ENCODE assay signal across 8 mouse cellular contexts in the genomic region with DNA sequence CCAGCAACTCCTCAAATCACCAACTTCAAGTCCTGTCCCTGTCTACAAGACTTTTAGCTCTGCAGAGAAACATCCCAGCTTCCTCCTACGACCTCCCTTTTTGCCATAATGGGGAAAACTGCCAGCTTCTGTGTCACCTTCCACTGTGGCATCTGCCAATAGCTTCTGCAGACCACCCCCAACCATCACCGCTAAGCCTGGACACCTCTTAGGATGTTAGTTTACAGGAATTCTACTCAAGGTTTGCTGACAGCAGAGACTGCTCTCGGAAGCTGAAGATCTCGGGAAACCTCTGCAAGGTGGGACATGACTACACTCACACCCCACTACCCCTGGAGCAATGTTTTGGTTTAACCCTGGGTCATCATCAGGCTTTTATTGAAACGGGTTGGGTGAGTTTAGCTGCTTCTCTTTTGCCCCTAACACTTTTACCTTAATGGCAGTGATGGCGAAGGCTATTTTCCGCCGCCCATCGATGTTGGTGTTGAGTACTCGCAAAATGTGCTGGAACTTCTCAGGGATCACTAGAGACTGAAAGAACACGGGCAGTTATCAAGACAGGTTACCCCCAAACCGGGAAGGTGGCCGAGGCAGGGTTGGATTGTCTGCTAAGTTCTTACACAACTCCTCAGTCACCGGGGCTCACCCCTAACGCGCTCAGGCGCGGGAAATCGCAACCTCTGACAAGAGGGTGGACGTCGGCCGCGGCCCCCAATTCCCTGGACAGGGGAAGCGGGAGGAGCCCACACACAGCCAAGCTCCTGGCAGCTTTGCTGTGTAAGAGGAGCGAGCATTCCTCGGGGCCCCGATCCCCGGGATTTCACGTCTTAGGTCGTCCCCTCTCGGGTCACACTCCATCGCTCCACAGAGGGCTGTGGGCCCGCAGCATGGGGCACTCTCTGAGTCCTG. TPM values are rescaled to one million over a fixed set of nuclear protein-coding genes. Genes with fewer than 3 reads are reported as not detected.
DNase-seq lines count a peak whose midpoint lies in the region; ATAC-seq and TF ChIP-seq lines count a peak whose summit lies in the region.

No protein-coding gene starts in this region.

- peak; percentile 23 for ATAC-seq in lung, embryonic 15.5 days (ENCODE audit: borderline replicate concordance, extremely low read depth, low FRiP score, low TSS enrichment)
- peak; percentile 12; the same call in 1 of the 2 replicates for ATAC-seq in heart, embryonic 14.5 days (ENCODE audit: insufficient number of reproducible peaks, insufficient read depth, low FRiP score, low read depth)
- peak; percentile 3; the same call in 1 of the 2 replicates for ATAC-seq in stomach, embryonic 15.5 days (ENCODE audit: insufficient read depth, low FRiP score, low read depth)

- no peaks in the 10 kb centered on the region for H3K9me3 ChIP-seq in lung, embryonic 15.5 days
- H3K9me3 ChIP-seq in heart, embryonic 14.5 days (ENCODE audit: control insufficient read depth, low read length) = no peaks in the 10 kb centered on the region
- H3K9me3 ChIP-seq in stomach, embryonic 15.5 days = no peaks in the 10 kb centered on the region

- H3K27me3 ChIP-seq in lung, embryonic 15.5 days = no peaks in the 10 kb centered on the region
- H3K27me3 ChIP-seq in heart, embryonic 14.5 days (ENCODE audit: control insufficient read depth, insufficient read depth, low read length) = no peaks in the 10 kb centered on the region
- H3K27me3 ChIP-seq in liver, adult 2 months (ENCODE audit: control insufficient read depth, insufficient read depth, low read length) = no peaks in the 10 kb centered on the region
- H3K27me3 ChIP-seq in stomach, embryonic 15.5 days (replicated peaks) = no peaks in the 10 kb centered on the region

- WGBS in lung, embryonic 15.5 days = under 1% methylated on average over 33 of the region's 33 CpGs
- WGBS in heart, embryonic 14.5 days = under 1% methylated on average over 33 of the region's 33 CpGs
- under 1% methylated on average over 33 of the region's 33 CpGs for WGBS in liver, adult 2 months
- under 1% methylated on average over 33 of the region's 33 CpGs for WGBS in stomach, embryonic 15.5 days

- peaks cover 5% of the 10 kb centered on the region; the same call in 1 of the 2 replicates for H3K79me2 ChIP-seq in liver, adult 2 months (ENCODE audit: control insufficient read depth, insufficient read depth, low read length)

- H3K4me1 ChIP-seq in lung, embryonic 15.5 days = peaks cover 55% of the 10 kb centered on the region
- peaks cover 19 to 50% of the 10 kb centered on the region in 2 experiments for H3K4me1 ChIP-seq in heart, embryonic 14.5 days (ENCODE audit: control insufficient read depth in 2 of 2, insufficient read depth in 2 of 2, low read length in 2 of 2)
- H3K4me1 ChIP-seq in liver, adult 2 months (ENCODE audit: control insufficient read depth, insufficient read depth, low read length) = peaks cover 9% of the 10 kb centered on the region
- H3K4me1 ChIP-seq in stomach, embryonic 15.5 days = peaks cover 48% of the 10 kb centered on the region

- TF ChIP-seq CTCF in liver, adult 2 months (IDR thresholded peaks at IDR 0.05; ENCODE audit: low read depth, low read length) = no peak

- H3K9ac ChIP-seq in lung, embryonic 15.5 days = peak overlapping the region; percentile 94
- peak overlapping the region; percentile 99 for H3K9ac ChIP-seq in heart, embryonic 14.5 days (ENCODE audit: low read length)
- H3K9ac ChIP-seq in liver, adult 2 months (ENCODE audit: low read depth, low read length) = peak overlapping the region; percentile 95
- H3K9ac ChIP-seq in stomach, embryonic 15.5 days = peak overlapping the region; percentile 100

- peaks cover 44% of the 10 kb centered on the region for H3K36me3 ChIP-seq in lung, embryonic 15.5 days
- peaks cover 58% of the 10 kb centered on the region for H3K36me3 ChIP-seq in heart, embryonic 14.5 days (ENCODE audit: control insufficient read depth, insufficient read depth, low read length)
- peaks cover 21% of the 10 kb centered on the region for H3K36me3 ChIP-seq in liver, adult 2 months (ENCODE audit: control insufficient read depth, insufficient read depth, low read length)
- H3K36me3 ChIP-seq in stomach, embryonic 15.5 days = peaks cover 19% of the 10 kb centered on the region

- peak; percentile 50 for DNase-seq in adrenal gland, postnatal 25 days
- no peak for DNase-seq in adrenal gland, adult 2 months
- DNase-seq in lung, postnatal 25 days (ENCODE audit: low spot score) = no peak
- no peak for DNase-seq in liver, adult 2 months (ENCODE audit: extremely low read depth, low read depth, low spot score)
- no peak for DNase-seq in left cerebral cortex, adult 8-10 months (ENCODE audit: low spot score in 2 of 2)

- H3K4me2 ChIP-seq in lung, embryonic 15.5 days = peak overlapping the region; percentile 76
- H3K4me2 ChIP-seq in heart, embryonic 14.5 days (ENCODE audit: low read length) = peak overlapping the region; percentile 80
- peak overlapping the region; percentile 75 for H3K4me2 ChIP-seq in stomach, embryonic 15.5 days

- peak overlapping the region; percentile 75 for H3K4me3 ChIP-seq in lung, embryonic 15.5 days
- peak overlapping the region; percentile 61 to 90 for H3K4me3 ChIP-seq in heart, embryonic 14.5 days (ENCODE audit: control insufficient read depth in 1 of 2, insufficient read depth in 1 of 2, low read depth in 1 of 2, low read length in 2 of 2)
- peak overlapping the region; percentile 92 for H3K4me3 ChIP-seq in liver, adult 2 months (ENCODE audit: insufficient read depth, low read depth, low read length)
- peak overlapping the region; percentile 94 for H3K4me3 ChIP-seq in stomach, embryonic 15.5 days (replicated peaks)

- TF ChIP-seq POLR2A in liver, adult 2 months (IDR thresholded peaks at IDR 0.05; ENCODE audit: extremely low read depth, insufficient read depth, low read length) = no peak

- peak overlapping the region; percentile 88 for H3K27ac ChIP-seq in lung, embryonic 15.5 days
- peak overlapping the region; percentile 81 to 89 for H3K27ac ChIP-seq in heart, embryonic 14.5 days (replicated peaks in 1 of 2; ENCODE audit: control insufficient read depth in 1 of 2, insufficient read depth in 1 of 2, low read depth in 2 of 2, low read length in 2 of 2)
- H3K27ac ChIP-seq in liver, adult 2 months (replicated peaks; ENCODE audit: insufficient read depth, low read depth, low read length) = peak overlapping the region; percentile 86
- H3K27ac ChIP-seq in stomach, embryonic 15.5 days = peak overlapping the region; percentile 93

RNA-seq across cellular contexts. Expression of a gene that starts 0.7 kb away (rescaled TPM):
- 57.4 and 70.0 TPM in 2 replicates for total RNA-seq in adrenal gland, postnatal 25 days (2021)
- 10 to 100 TPM; 52.8 to 55.1 TPM for total RNA-seq in adrenal gland, adult 2 months (2021)
- 88.4 and 107 TPM in 2 replicates for polyA plus RNA-seq in adrenal gland, adult 2 months (2012; rRNA removed)
- 49.3 and 55.4 TPM in 2 replicates for polyA plus RNA-seq in lung, embryonic 15.5 days (2015; fragmentation: Nextera tagmentation; extraction: Ambion mirVana)
- 27.6 and 30.6 TPM in 2 replicates for polyA plus RNA-seq in heart, embryonic 14.5 days (2014; fragmentation: Nextera tagmentation; extraction: Ambion mirVana)
- 10.5 and 10.9 TPM in 2 replicates for total RNA-seq in liver, adult 2 months (2014; rRNA removed)
- 31.1 and 40.6 TPM in 2 replicates for polyA plus RNA-seq in liver, adult 2 months (2012; rRNA removed)
- 42.4 and 49.2 TPM in 2 replicates for polyA plus RNA-seq in stomach, embryonic 15.5 days (2015; fragmentation: Nextera tagmentation; extraction: Ambion mirVana)
- 10 to 100 TPM; 70.6 to 79.6 (median 72.8) TPM for total RNA-seq in left cerebral cortex, adult 8-10 months (2022)

RNA-seq across cellular contexts. Expression of a gene that starts 0.9 kb away (rescaled TPM):
- 630 and 736 TPM in 2 replicates for total RNA-seq in adrenal gland, postnatal 25 days (2021)
- 100 to 1,000 TPM; 541 to 790 TPM for total RNA-seq in adrenal gland, adult 2 months (2021)
- 153 and 176 TPM in 2 replicates for polyA plus RNA-seq in adrenal gland, adult 2 months (2012; rRNA removed)
- 1,650 and 1,822 TPM in 2 replicates for polyA plus RNA-seq in lung, embryonic 15.5 days (2015; fragmentation: Nextera tagmentation; extraction: Ambion mirVana)
- 1,085 and 1,186 TPM in 2 replicates for polyA plus RNA-seq in heart, embryonic 14.5 days (2014; fragmentation: Nextera tagmentation; extraction: Ambion mirVana)
- total RNA-seq in liver, adult 2 months (2014; rRNA removed) = 1,559 and 1,933 TPM in 2 replicates
- 224 and 252 TPM in 2 replicates for polyA plus RNA-seq in liver, adult 2 months (2012; rRNA removed)
- 1,803 TPM in 2 replicates for polyA plus RNA-seq in stomach, embryonic 15.5 days (2015; fragmentation: Nextera tagmentation; extraction: Ambion mirVana)
- total RNA-seq in left cerebral cortex, adult 8-10 months (2022) = 100 to 1,000 TPM; 328 to 351 (median 339) TPM

RNA-seq across cellular contexts. Expression of a gene that starts 3.6 kb away (rescaled TPM):
- 8.5 and 8.9 TPM in 2 replicates for total RNA-seq in adrenal gland, postnatal 25 days (2021)
- 1 to 10 TPM; 4.0 to 6.5 TPM for total RNA-seq in adrenal gland, adult 2 months (2021)
- 21.2 and 21.3 TPM in 2 replicates for polyA plus RNA-seq in adrenal gland, adult 2 months (2012; rRNA removed)
- polyA plus RNA-seq in lung, embryonic 15.5 days (2015; fragmentation: Nextera tagmentation; extraction: Ambion mirVana) = 3.8 and 4.3 TPM in 2 replicates
- polyA plus RNA-seq in heart, embryonic 14.5 days (2014; fragmentation: Nextera tagmentation; extraction: Ambion mirVana) = 3.8 and 4.6 TPM in 2 replicates
- total RNA-seq in liver, adult 2 months (2014; rRNA removed) = 0.54 and 0.55 TPM in 2 replicates
- polyA plus RNA-seq in liver, adult 2 months (2012; rRNA removed) = 0.68 and 0.97 TPM in 2 replicates
- polyA plus RNA-seq in stomach, embryonic 15.5 days (2015; fragmentation: Nextera tagmentation; extraction: Ambion mirVana) = 7.5 and 8.2 TPM in 2 replicates
- total RNA-seq in left cerebral cortex, adult 8-10 months (2022) = 1 to 10 TPM; 5.8 to 6.9 (median 6.2) TPM

RNA-seq across cellular contexts. Expression of a gene that starts 14.4 kb away (rescaled TPM):
- total RNA-seq in adrenal gland, postnatal 25 days (2021) = 38.7 and 40.4 TPM in 2 replicates
- total RNA-seq in adrenal gland, adult 2 months (2021) = 10 to 100 TPM; 35.4 to 38.4 TPM
- polyA plus RNA-seq in adrenal gland, adult 2 months (2012; rRNA removed) = 18.9 and 25.6 TPM in 2 replicates
- 33.1 and 34.2 TPM in 2 replicates for polyA plus RNA-seq in lung, embryonic 15.5 days (2015; fragmentation: Nextera tagmentation; extraction: Ambion mirVana)
- polyA plus RNA-seq in heart, embryonic 14.5 days (2014; fragmentation: Nextera tagmentation; extraction: Ambion mirVana) = 14.7 and 15.5 TPM in 2 replicates
- total RNA-seq in liver, adult 2 months (2014; rRNA removed) = 9.3 and 11.3 TPM in 2 replicates
- 13.2 and 16.4 TPM in 2 replicates for polyA plus RNA-seq in liver, adult 2 months (2012; rRNA removed)
- polyA plus RNA-seq in stomach, embryonic 15.5 days (2015; fragmentation: Nextera tagmentation; extraction: Ambion mirVana) = 36.1 and 40.6 TPM in 2 replicates
- total RNA-seq in left cerebral cortex, adult 8-10 months (2022) = 10 to 100 TPM; 10.9 to 14.7 (median 13.7) TPM

RNA-seq across cellular contexts. Expression of a gene that starts 14.8 kb away (rescaled TPM):
- total RNA-seq in adrenal gland, postnatal 25 days (2021) = 101 and 102 TPM in 2 replicates
- total RNA-seq in adrenal gland, adult 2 months (2021) = 100 to 1,000 TPM in 1 of 2 experiments, 10 to 100 TPM in 1; 69.7 to 100 TPM
- polyA plus RNA-seq in adrenal gland, adult 2 months (2012; rRNA removed) = 5.0 and 6.8 TPM in 2 replicates
- 137 and 153 TPM in 2 replicates for polyA plus RNA-seq in lung, embryonic 15.5 days (2015; fragmentation: Nextera tagmentation; extraction: Ambion mirVana)
- polyA plus RNA-seq in heart, embryonic 14.5 days (2014; fragmentation: Nextera tagmentation; extraction: Ambion mirVana) = 110 TPM in 2 replicates
- total RNA-seq in liver, adult 2 months (2014; rRNA removed) = 37.9 and 40.8 TPM in 2 replicates
- polyA plus RNA-seq in liver, adult 2 months (2012; rRNA removed) = 15.5 and 21.9 TPM in 2 replicates
- 155 and 159 TPM in 2 replicates for polyA plus RNA-seq in stomach, embryonic 15.5 days (2015; fragmentation: Nextera tagmentation; extraction: Ambion mirVana)
- 100 to 1,000 TPM in 1 of 4 experiments, 10 to 100 TPM in 3; 81.6 to 112 (median 95.7) TPM for total RNA-seq in left cerebral cortex, adult 8-10 months (2022)
